Mouse (Mus musculus) hindbrain, postnatal 0 days (tissue): Measurements from ENCODE around the gene Pskh1. TPM values are rescaled to one million over a fixed set of nuclear protein-coding genes. Genes with fewer than 3 reads are reported as not detected.

Experiments
- ATAC-seq: fragments of 200-750 bp; cut with Nextera tagmentation; 2 replicates; pipeline ENCODE4 v1.8.0; 2017; ENCODE audit warnings: mild to moderate bottlenecking, moderate TSS enrichment, moderate library complexity
- DNase-seq: peaks from one replicate; pipeline ENCODE4 v3.0.0-alpha.2; 2015; ENCODE audit warnings: low spot score
- H3K27ac ChIP-seq: fragments of 300-500 bp; sonication (generic); 2 replicates; pipeline ENCODE4 v1.5.1; 2014; ENCODE audit warnings: mild to moderate bottlenecking
- H3K27me3 ChIP-seq: fragments of 300-500 bp; sonication (generic); 2 replicates; pipeline ENCODE4 v1.6.1; 2014; ENCODE audit warnings: low read length, mixed read lengths; ENCODE audit not compliant: insufficient read depth
- H3K36me3 ChIP-seq: fragments of 300-500 bp; sonication (generic); 2 replicates; pipeline ENCODE4 v1.6.1; 2014; ENCODE audit warnings: low read length, mixed read lengths; ENCODE audit not compliant: insufficient read depth
- H3K4me1 ChIP-seq: fragments of 300-500 bp; sonication (generic); 2 replicates; pipeline ENCODE4 v1.6.1; 2014; ENCODE audit warnings: antibody characterized with exemption, low read length, mixed read lengths; ENCODE audit not compliant: insufficient read depth
- H3K4me2 ChIP-seq: fragments of 300-500 bp; sonication (generic); 2 replicates; pipeline ENCODE4 v1.6.1; 2014; ENCODE audit warnings: low read depth, mild to moderate bottlenecking, low read length, moderate library complexity, mixed read lengths
- H3K4me3 ChIP-seq: fragments of 300-500 bp; sonication (generic); 2 replicates; pipeline ENCODE4 v1.5.1; 2014; ENCODE audit warnings: low read length
- H3K9ac ChIP-seq: fragments of 300-500 bp; sonication (generic); replicated peaks from 2 replicates; pipeline ENCODE4 v1.6.1; 2014; ENCODE audit warnings: mild to moderate bottlenecking, low read length, moderate library complexity, mixed read lengths
- H3K9me3 ChIP-seq: fragments of 300-500 bp; sonication (generic); 2 replicates; pipeline ENCODE4 v1.6.1; 2016; ENCODE audit warnings: low read length, mixed read lengths
- CTCF ChIP-seq: IDR thresholded peaks from 2 replicates; pipeline ENCODE4 v1.5.1; 2016; ENCODE audit warnings: antibody characterized with exemption, control low read depth, low read depth
- WGBS: fragments of 180-500 bp; shearing (Covaris S2); extraction: QIAGEN DNeasy Blood & Tissue Kit; methylation state at CpG from one replicate; pipeline ENCODE4 v1.1.7; 2014; 5-methylcytosine and 5-hydroxymethylcytosine counted together
- microRNA-seq, 2 experiments: library from miRNA; unstranded; fragments of <30 nt; microRNA quantifications; one replicate each; pipeline ENCODE4; 2016
- polyA plus RNA-seq: library from polyadenylated mRNA; unstranded; fragments of >200 nt; fragmentation: Nextera tagmentation; extraction: Ambion mirVana; gene quantifications from 2 replicates; pipeline ENCODE4 v1.2.1, GENCODE M21; 2015
- total RNA-seq: library from RNA; depleted of rRNA; stranded (reverse); fragments of >200 nt; gene quantifications from 2 replicates; pipeline ENCODE4 v1.2.3, GENCODE M21; 2014; rRNA removed

The Pskh1 gene
- total and polyA plus RNA-seq, 2 experiments from 2014 or later = 11.3 to 32.3 TPM

DNA sequence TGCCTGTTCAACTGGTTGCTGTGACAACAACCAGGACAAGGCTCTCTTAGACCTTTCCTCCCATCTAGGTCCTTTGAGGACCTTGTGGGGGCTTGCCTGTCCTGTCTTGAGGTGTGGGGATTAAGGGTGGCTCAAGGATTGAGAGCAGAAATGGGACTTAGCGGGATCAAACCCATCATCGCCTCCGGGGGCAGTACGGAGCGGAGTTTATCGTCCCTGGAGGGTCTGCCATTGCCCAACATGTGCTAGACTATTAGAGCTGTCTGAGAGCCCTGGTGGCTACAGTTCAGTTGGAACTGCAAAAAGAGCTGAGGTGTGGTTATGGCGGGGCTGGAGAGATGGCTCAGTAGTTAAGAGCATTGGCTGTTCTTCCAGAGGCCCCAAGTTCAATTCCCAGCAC, 75.1 kb downstream of the Pskh1 start:
- Histone ChIP-seq H3K4me3 (no peak overlapping the region), H3K9me3 (no peaks in the 10 kb centered on the region), H3K4me1 (no peaks in the 10 kb centered on the region), H3K4me2 (no peak overlapping the region), H3K9ac (no peak overlapping the region), H3K27ac (no peak overlapping the region), H3K27me3 (no peaks in the 10 kb centered on the region), H3K36me3 (no peaks in the 10 kb centered on the region)
- no peak for TF ChIP-seq CTCF
- ATAC-seq = no peak
- DNase-seq = no peak
- WGBS = 61% methylated on average over 7 of the region's 7 CpGs

DNA sequence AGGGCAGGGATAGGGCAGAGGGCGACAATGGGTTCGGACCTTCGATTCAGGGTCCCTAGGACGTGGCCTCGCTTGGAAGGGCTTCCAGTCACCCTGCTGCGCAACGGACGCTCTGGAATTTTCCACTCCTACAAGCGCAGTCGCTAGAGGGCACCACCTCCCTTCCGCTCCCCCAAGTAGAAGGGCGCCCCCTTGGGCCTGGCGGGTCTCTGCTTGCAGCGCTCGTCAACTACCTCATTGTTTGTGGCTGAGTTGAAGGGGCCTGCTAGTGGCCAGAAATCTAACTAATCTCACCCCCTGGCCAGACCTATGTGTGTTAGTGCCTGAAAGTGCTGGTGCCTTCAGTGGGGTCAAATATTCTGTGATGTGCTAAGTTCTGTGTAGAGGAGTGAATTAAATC, 79.1 kb downstream of the Pskh1 start, which contains the start of gene Dpep3:
Gene Dpep3, minus strand, starts transcription at position 105 of the 400 bp plus-strand sequence.
- no peaks in the 10 kb centered on the region for H3K9me3 ChIP-seq
- DNase-seq (no peak), ATAC-seq (no peak)
- no peak within 1 kb of the TSS for H3K27ac ChIP-seq
- no peak within 1 kb of the TSS for H3K4me2 ChIP-seq
- 92% methylated on average over 15 of the region's 15 CpGs for WGBS
- H3K4me3 ChIP-seq = no peak within 1 kb of the TSS
- H3K36me3 ChIP-seq = no peaks in the 10 kb centered on the region
- H3K4me1 ChIP-seq = no peaks in the 10 kb centered on the region
- no peak within 1 kb of the TSS for H3K9ac ChIP-seq
- no peak for TF ChIP-seq CTCF
- no peaks in the 10 kb centered on the region for H3K27me3 ChIP-seq

DNA sequence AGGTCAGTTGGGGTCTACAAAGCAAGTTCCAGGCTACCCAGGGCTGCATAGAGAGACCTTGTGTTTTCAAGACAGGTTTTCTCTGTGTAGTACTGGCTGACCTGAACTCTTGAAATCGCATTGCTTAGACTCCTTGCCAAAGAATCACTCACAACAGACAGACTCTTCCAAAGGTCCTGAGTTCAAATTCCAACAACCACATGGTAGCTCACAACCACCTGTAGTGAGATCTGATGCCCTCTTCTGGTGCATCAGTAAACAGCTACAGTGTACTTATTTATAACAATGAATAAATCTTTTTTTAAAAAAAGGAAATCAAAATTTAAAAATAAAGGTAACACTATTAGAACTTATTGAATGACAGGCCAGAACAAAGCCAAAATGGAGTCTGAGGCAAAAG, 80.9 kb downstream of the Pskh1 start:
- no peaks in the 10 kb centered on the region for H3K9me3 ChIP-seq
- no peaks in the 10 kb centered on the region for H3K27me3 ChIP-seq
- no peak overlapping the region for H3K4me3 ChIP-seq
- DNase-seq (no peak), ATAC-seq (no peak)
- no peaks in the 10 kb centered on the region for H3K4me1 ChIP-seq
- WGBS = 93% methylated on average over 1 of the region's 1 CpGs
- H3K9ac ChIP-seq = no peak overlapping the region
- H3K4me2 ChIP-seq = no peak overlapping the region
- TF ChIP-seq CTCF = no peak
- H3K27ac ChIP-seq = no peak overlapping the region
- no peaks in the 10 kb centered on the region for H3K36me3 ChIP-seq

Small RNA genes within 50 kb of the gene (microRNA-seq; reads per million reads assigned to microRNA genes)
- 0 reads per million in 2 experiments for gene Mir7074

Other genes starting within 250 kb of the Pskh1 start
- 1.8 and 6.0 TPM in 2 replicates for gene Carmil2, start 214.2 kb upstream of the Pskh1 start, total RNA-seq
- gene Carmil2, start 214.2 kb upstream of the Pskh1 start, polyA plus RNA-seq = 29.1 and 30.5 TPM in 2 replicates
- 25.8 and 39.3 TPM in 2 replicates for gene Acd, start 199.3 kb upstream of the Pskh1 start, total RNA-seq
- gene Acd, start 199.3 kb upstream of the Pskh1 start, polyA plus RNA-seq = 82.1 and 88.2 TPM in 2 replicates
- gene Pard6a, start 199.3 kb upstream of the Pskh1 start, total RNA-seq = 67.6 and 84.6 TPM in 2 replicates
- 74.4 and 75.5 TPM in 2 replicates for gene Pard6a, start 199.3 kb upstream of the Pskh1 start, polyA plus RNA-seq
- not detected in 2 replicates for gene 4933405L10Rik, start 192.8 kb upstream of the Pskh1 start, total RNA-seq
- 0.38 and 0.42 TPM in 2 replicates for gene 4933405L10Rik, start 192.8 kb upstream of the Pskh1 start, polyA plus RNA-seq
- gene Enkd1, start 192.2 kb upstream of the Pskh1 start, total RNA-seq = 11.7 and 12.1 TPM in 2 replicates
- 17.3 and 18.5 TPM in 2 replicates for gene Enkd1, start 192.2 kb upstream of the Pskh1 start, polyA plus RNA-seq
- 53.1 and 56.3 TPM in 2 replicates for gene Gfod2, start 141.8 kb upstream of the Pskh1 start, total RNA-seq
- 53.7 and 53.8 TPM in 2 replicates for gene Gfod2, start 141.8 kb upstream of the Pskh1 start, polyA plus RNA-seq
- gene Ranbp10, start 73.1 kb upstream of the Pskh1 start, total RNA-seq = 10.5 and 15.7 TPM in 2 replicates
- 6.3 and 7.2 TPM in 2 replicates for gene Ranbp10, start 73.1 kb upstream of the Pskh1 start, polyA plus RNA-seq
- 0.36 and 0.37 TPM in 2 replicates for gene Tsnaxip1, start 72.7 kb upstream of the Pskh1 start, total RNA-seq
- gene Tsnaxip1, start 72.7 kb upstream of the Pskh1 start, polyA plus RNA-seq = 0.64 and 0.71 TPM in 2 replicates
- 40.9 and 45.3 TPM in 2 replicates for gene Cenpt, start 47.2 kb upstream of the Pskh1 start, total RNA-seq
- gene Cenpt, start 47.2 kb upstream of the Pskh1 start, polyA plus RNA-seq = 39.9 and 42.8 TPM in 2 replicates
- gene Thap11, start 45.3 kb upstream of the Pskh1 start, total RNA-seq = 86.9 and 112 TPM in 2 replicates
- 44.9 and 45.6 TPM in 2 replicates for gene Thap11, start 45.3 kb upstream of the Pskh1 start, polyA plus RNA-seq
- gene Nutf2, start 39.9 kb upstream of the Pskh1 start, total RNA-seq = 20.1 and 49.6 TPM in 2 replicates
- gene Nutf2, start 39.9 kb upstream of the Pskh1 start, polyA plus RNA-seq = 119 and 158 TPM in 2 replicates
- gene Edc4, start 19.6 kb upstream of the Pskh1 start, total RNA-seq = 113 and 118 TPM in 2 replicates
- 41.7 and 42.0 TPM in 2 replicates for gene Edc4, start 19.6 kb upstream of the Pskh1 start, polyA plus RNA-seq
- gene Nrn1l, start 6.9 kb upstream of the Pskh1 start, total RNA-seq = 0.75 and 3.3 TPM in 2 replicates
- gene Nrn1l, start 6.9 kb upstream of the Pskh1 start, polyA plus RNA-seq = 1.9 and 2.0 TPM in 2 replicates
- gene Ctrl, start 33.4 kb downstream of the Pskh1 start, total RNA-seq = 1.7 and 5.5 TPM in 2 replicates
- 3.1 and 3.3 TPM in 2 replicates for gene Ctrl, start 33.4 kb downstream of the Pskh1 start, polyA plus RNA-seq
- 67.3 and 75.1 TPM in 2 replicates for gene Psmb10, start 38.0 kb downstream of the Pskh1 start, total RNA-seq
- 115 and 117 TPM in 2 replicates for gene Psmb10, start 38.0 kb downstream of the Pskh1 start, polyA plus RNA-seq
- gene Lcat, start 42.9 kb downstream of the Pskh1 start, total RNA-seq = 24.7 and 26.5 TPM in 2 replicates
- gene Lcat, start 42.9 kb downstream of the Pskh1 start, polyA plus RNA-seq = 13.0 and 16.8 TPM in 2 replicates
- gene Slc12a4, start 65.7 kb downstream of the Pskh1 start, total RNA-seq = 22.5 and 25.5 TPM in 2 replicates
- 16.3 and 16.9 TPM in 2 replicates for gene Slc12a4, start 65.7 kb downstream of the Pskh1 start, polyA plus RNA-seq
- gene Dpep3, start 79.0 kb downstream of the Pskh1 start, total RNA-seq = not detected in 2 replicates
- gene Dpep3, start 79.0 kb downstream of the Pskh1 start, polyA plus RNA-seq = not detected in 2 replicates
- gene Dus2, start 90.9 kb downstream of the Pskh1 start, total RNA-seq = 9.3 and 15.4 TPM in 2 replicates
- 20.2 and 22.4 TPM in 2 replicates for gene Dus2, start 90.9 kb downstream of the Pskh1 start, polyA plus RNA-seq
- not detected in 2 replicates for gene Dpep2nb, start 105.5 kb downstream of the Pskh1 start, total RNA-seq
- not detected in 2 replicates for gene Dpep2nb, start 105.5 kb downstream of the Pskh1 start, polyA plus RNA-seq
- gene Ddx28, start 111.4 kb downstream of the Pskh1 start, total RNA-seq = 36.7 and 43.3 TPM in 2 replicates
- 19.7 and 20.2 TPM in 2 replicates for gene Ddx28, start 111.4 kb downstream of the Pskh1 start, polyA plus RNA-seq
- gene Nfatc3, start 158.4 kb downstream of the Pskh1 start, total RNA-seq = 14.0 and 24.0 TPM in 2 replicates
- 2.8 and 2.9 TPM in 2 replicates for gene Nfatc3, start 158.4 kb downstream of the Pskh1 start, polyA plus RNA-seq
- gene Esrp2, start 236.5 kb downstream of the Pskh1 start, total RNA-seq = 0.10 and 0.75 TPM in 2 replicates
- 0.10 and 0.15 TPM in 2 replicates for gene Esrp2, start 236.5 kb downstream of the Pskh1 start, polyA plus RNA-seq
- gene Pla2g15, start 250.0 kb downstream of the Pskh1 start, total RNA-seq = 14.9 and 18.2 TPM in 2 replicates
- 14.6 and 15.7 TPM in 2 replicates for gene Pla2g15, start 250.0 kb downstream of the Pskh1 start, polyA plus RNA-seq